Mouse (Mus musculus) forebrain, embryonic 15.5 days (tissue): ENCODE measurements around the gene Abcf1. TPM values are rescaled to one million over a fixed set of nuclear protein-coding genes. Genes with fewer than 3 reads are reported as not detected.

Experiments used
- ATAC-seq: fragments of 200-750 bp; cut with Nextera tagmentation; replicated peaks from 2 replicates; pipeline ENCODE4 v1.8.0; 2017; ENCODE audit warnings: mild to moderate bottlenecking, moderate TSS enrichment, moderate library complexity
- H3K27ac ChIP-seq: fragments of 300-500 bp; sonication (generic); replicated peaks from 2 replicates; pipeline ENCODE4 v1.5.1; 2015; ENCODE audit warnings: mild to moderate bottlenecking, inconsistent platforms
- H3K27me3 ChIP-seq: fragments of 300-500 bp; sonication (generic); 2 replicates; pipeline ENCODE4 v1.6.1; 2015; ENCODE audit warnings: inconsistent platforms
- H3K36me3 ChIP-seq: fragments of 300-500 bp; sonication (generic); 2 replicates; pipeline ENCODE4 v1.6.1; 2015; ENCODE audit warnings: mild to moderate bottlenecking, inconsistent platforms
- H3K4me1 ChIP-seq: fragments of 300-500 bp; sonication (generic); 2 replicates; pipeline ENCODE4 v1.6.1; 2015; ENCODE audit warnings: inconsistent platforms
- H3K4me2 ChIP-seq: fragments of 300-500 bp; sonication (generic); replicated peaks from 2 replicates; pipeline ENCODE4 v1.6.1; 2015; ENCODE audit warnings: mild to moderate bottlenecking, inconsistent platforms
- H3K4me3 ChIP-seq: fragments of 300-500 bp; sonication (generic); 2 replicates; pipeline ENCODE4 v1.5.1; 2015; ENCODE audit warnings: mild to moderate bottlenecking, inconsistent platforms
- H3K9ac ChIP-seq: fragments of 300-500 bp; sonication (generic); replicated peaks from 2 replicates; pipeline ENCODE4 v1.6.1; 2015; ENCODE audit warnings: mild to moderate bottlenecking, inconsistent platforms
- H3K9me3 ChIP-seq: fragments of 300-500 bp; sonication (generic); 2 replicates; pipeline ENCODE4 v1.6.1; 2016; ENCODE audit warnings: inconsistent platforms
- WGBS: fragments of 180-500 bp; shearing (Covaris S2); methylation state at CpG from one replicate; pipeline ENCODE4 v1.1.7; 2015; ENCODE audit warnings: mixed read lengths; 5-methylcytosine and 5-hydroxymethylcytosine counted together
- microRNA counts: library from miRNA; unstranded; fragments of <30 nt; microRNA quantifications from one replicate; lab custom pipeline; 2016
- microRNA-seq: library from miRNA; unstranded; fragments of <30 nt; microRNA quantifications from one replicate; pipeline ENCODE4, GENCODE M21; 2016
- polyA plus RNA-seq: library from polyadenylated mRNA; unstranded; fragments of >200 nt; fragmentation: Nextera tagmentation; extraction: Ambion mirVana; gene quantifications from 2 replicates; pipeline ENCODE4 v1.2.1, GENCODE M21; 2015

Abcf1 gene
- polyA plus RNA-seq, 1 experiment from 2014 or later = 88.3 TPM

DNA sequence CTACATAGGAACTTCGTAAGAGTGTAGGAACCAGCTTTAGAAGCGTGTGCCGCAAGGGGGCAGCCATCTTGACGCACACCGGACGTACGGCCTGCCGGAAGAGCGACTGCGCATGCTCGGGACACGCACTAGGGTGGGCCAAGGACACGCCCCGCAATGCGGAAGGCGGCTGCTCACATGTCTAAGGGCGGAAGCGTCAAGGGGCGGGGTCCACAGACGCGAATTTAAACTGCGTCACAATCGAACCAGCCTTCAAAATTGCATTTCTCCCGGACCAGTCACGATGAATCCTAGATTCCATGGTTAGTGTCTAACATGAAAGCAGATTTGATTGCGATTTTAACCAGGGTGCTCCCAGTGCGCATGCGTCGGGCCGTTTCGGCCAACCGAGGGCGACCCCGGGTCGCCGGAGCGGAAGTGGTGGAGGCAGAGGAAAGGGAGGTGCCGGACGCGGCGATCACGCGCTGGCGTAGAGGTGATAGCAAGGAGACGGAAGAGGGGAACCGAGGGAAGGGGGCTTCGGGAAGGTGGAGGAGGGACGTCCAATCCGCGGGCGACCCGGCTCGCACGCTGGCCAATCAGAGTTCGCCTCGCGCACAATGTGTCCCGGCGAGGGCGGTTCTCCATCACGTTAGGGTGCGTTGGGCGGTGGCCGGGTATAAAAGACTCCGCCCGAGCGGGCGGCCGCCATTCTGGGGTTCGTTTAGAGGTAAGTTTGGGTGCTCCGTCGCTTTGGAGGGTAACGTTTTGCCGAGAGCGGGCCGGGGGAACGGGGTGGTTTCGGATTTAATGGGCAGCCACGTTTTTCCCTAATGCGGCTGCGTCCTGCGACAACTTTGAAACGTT is 53.0 kb downstream of the Abcf1 start, which contains the start of the genes Mrps18b and Ppp1r10:
Gene Mrps18b, minus strand, starts transcription at position 93 of the 846 bp plus-strand sequence.
Gene Ppp1r10, plus strand, starts transcription at position 138 of the 846 bp plus-strand sequence.
- ATAC-seq = peak; percentile 95
- H3K36me3 ChIP-seq = peaks cover 7% of the 10 kb centered on the region; the same call in 1 of the 2 replicates
- H3K4me1 ChIP-seq = peaks cover 37% of the 10 kb centered on the region
- under 1% methylated on average over 83 of the region's 83 CpGs for WGBS
- peak within 1 kb of the TSS; percentile 92 for H3K9ac ChIP-seq
- peak within 1 kb of the TSS; percentile 77 for H3K4me3 ChIP-seq
- H3K4me2 ChIP-seq = peak within 1 kb of the TSS; percentile 82
- H3K27me3 ChIP-seq = no peaks in the 10 kb centered on the region
- peak within 1 kb of the TSS; percentile 99 for H3K27ac ChIP-seq
- no peaks in the 10 kb centered on the region for H3K9me3 ChIP-seq

DNA sequence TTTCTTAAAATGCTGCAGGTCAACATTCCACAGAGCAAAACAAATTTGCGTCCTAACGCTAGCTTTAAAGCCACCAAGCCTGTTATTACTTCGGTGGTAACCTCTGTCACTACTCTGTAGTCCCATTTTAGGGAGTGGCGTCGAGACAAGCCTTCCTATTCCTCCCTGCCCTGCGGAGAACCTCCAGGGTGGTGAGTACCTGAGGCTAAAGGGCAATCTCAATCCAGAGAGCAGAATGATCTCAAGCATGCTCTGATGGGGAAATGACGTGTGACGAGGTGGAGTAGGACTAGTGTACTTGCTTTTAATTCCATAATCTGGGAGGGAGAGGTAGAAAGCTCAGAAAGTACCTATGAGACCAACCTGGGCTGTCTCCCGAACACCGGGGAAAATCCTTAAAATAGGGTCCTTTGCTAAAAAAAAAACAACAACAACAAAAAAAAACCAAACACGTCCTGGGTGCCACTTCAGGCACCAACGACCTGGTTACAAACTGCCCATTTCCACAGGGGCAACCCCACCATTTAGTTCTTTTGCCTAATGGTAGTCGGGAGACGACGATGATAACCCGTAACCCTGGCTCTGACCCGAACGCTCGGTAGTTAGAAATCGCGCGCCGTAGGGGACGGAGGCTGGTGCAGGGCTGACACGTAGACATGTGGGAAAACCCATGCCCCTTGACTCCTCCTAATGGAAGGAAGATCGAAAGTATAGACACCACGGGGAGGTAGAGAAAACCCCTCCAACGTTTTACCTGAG is 53.8 kb downstream of the Abcf1 start:
- H3K9me3 ChIP-seq = no peaks in the 10 kb centered on the region
- H3K9ac ChIP-seq = peak overlapping the region; percentile 92
- peak overlapping the region; percentile 66 for H3K4me2 ChIP-seq
- WGBS = 4% methylated on average over 28 of the region's 28 CpGs
- H3K4me1 ChIP-seq = peaks cover 29% of the 10 kb centered on the region
- H3K27ac ChIP-seq = peak overlapping the region; percentile 99
- no peak; the same call in 1 of the 2 replicates for ATAC-seq
- H3K4me3 ChIP-seq = peak overlapping the region; percentile 77
- no peaks in the 10 kb centered on the region for H3K27me3 ChIP-seq
- peaks cover 7% of the 10 kb centered on the region; the same call in 1 of the 2 replicates for H3K36me3 ChIP-seq

DNA sequence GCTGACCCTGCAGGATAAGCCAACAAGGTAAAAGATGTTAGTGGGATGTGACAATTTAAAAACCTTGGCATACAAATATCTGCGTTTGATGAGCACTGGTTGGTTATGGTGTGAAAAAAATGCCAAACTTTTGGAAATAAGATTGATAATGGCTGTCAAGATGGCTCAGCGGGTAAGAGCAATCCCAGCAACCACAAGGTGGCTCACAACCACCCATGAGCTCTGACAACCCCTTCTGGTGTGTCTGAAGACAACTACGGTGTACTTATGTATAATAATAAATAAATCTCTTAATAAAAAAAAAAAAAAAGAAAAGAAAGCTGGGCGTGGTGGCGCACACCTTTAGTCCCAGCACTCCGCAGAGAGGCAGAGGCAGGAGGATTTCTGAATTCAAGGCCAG is 54.6 kb downstream of the Abcf1 start:
- 87% methylated on average over 6 of the region's 6 CpGs for WGBS
- Histone ChIP-seq H3K9ac (no peak overlapping the region), H3K36me3 (peaks cover 7% of the 10 kb centered on the region; the same call in 1 of the 2 replicates), H3K27me3 (no peaks in the 10 kb centered on the region), H3K4me3 (peak overlapping the region; percentile 77; the same call in 1 of the 2 replicates), H3K9me3 (no peaks in the 10 kb centered on the region), H3K27ac (no peak overlapping the region), H3K4me1 (peaks cover 24% of the 10 kb centered on the region), H3K4me2 (peak overlapping the region; percentile 66)
- no peak for ATAC-seq

DNA sequence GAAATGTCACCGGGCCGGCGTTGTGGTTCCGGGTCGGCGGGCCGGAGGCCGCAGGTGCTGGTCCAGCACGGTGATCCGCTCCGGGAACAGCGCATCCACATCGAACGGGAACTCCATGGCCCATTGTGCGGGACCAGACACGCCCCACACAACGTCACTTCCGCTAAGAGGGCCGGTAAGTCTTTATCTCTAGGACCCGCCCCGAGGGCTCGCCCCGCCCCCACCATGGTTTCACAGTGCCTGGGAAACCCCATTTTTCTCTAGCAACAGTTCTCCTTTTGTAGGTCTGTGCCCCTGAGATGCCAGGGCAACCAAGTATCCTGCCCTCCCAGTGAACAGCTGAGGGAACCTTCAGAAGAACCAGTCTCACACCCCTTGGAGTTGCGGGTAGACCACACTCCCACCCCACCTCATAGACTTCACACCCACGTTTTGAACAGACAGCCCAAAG is 59.6 kb downstream of the Abcf1 start, which contains the start of gene Atat1:
Gene Atat1, minus strand, starts transcription at position 157 of the 451 bp plus-strand sequence.
- no peaks in the 10 kb centered on the region for H3K27me3 ChIP-seq

DNA sequence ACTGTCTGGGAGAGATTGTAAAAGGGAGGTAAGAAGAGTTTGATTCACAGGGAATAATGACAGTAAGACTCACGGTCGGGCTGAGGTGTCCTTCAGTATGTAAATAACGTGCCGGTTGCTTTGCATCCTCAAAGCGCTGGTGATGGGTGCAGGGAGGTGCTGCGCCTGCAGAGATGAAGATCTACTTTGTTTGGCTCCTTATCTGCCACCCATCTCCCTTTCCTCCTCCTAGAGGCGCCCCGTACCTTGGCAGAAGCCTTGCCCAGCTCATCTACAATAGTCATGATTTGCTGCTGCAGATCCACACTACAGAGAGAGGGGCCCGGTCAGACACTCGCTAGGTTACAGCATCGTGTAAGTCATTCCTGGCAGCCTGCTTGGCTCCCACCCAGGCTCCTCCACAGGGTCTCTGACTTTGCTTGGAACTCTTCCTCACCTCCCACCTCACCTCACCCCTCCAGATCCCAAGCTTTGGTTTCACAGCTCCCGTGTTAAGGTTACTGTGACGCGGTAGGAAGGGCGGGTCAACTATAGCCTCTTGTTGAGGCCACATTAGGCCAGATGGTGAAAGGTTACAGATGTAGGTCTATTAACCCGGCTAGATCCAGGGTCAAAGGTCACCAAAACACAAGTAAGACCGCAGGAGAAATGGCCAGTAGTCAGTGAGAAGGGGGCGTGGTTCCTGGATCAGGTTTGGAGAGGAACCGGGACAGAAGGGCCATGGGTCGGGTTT is 60.2 kb downstream of the Abcf1 start:
- Histone ChIP-seq H3K9me3 (no peaks in the 10 kb centered on the region), H3K4me3 (peak overlapping the region; percentile 89), H3K27me3 (no peaks in the 10 kb centered on the region), H3K36me3 (peaks cover 40% of the 10 kb centered on the region), H3K4me1 (peaks cover 34% of the 10 kb centered on the region), H3K4me2 (peak overlapping the region; percentile 76), H3K9ac (peak overlapping the region; percentile 92), H3K27ac (peak overlapping the region; percentile 89)
- 24% methylated on average over 20 of the region's 20 CpGs for WGBS
- ATAC-seq = peak; percentile 31

More for the DNA sequence above, 59.6 kb downstream of the Abcf1 start, which contains the start of gene Atat1:
- Histone ChIP-seq H3K9ac (peak within 1 kb of the TSS; percentile 92), H3K4me2 (peak within 1 kb of the TSS; percentile 76), H3K4me3 (peak within 1 kb of the TSS; percentile 89), H3K36me3 (peaks cover 35% of the 10 kb centered on the region), H3K9me3 (no peaks in the 10 kb centered on the region), H3K27ac (peak within 1 kb of the TSS; percentile 89), H3K4me1 (peaks cover 39% of the 10 kb centered on the region)
- peak; percentile 91 for ATAC-seq
- WGBS = 3% methylated on average over 25 of the region's 25 CpGs

DNA sequence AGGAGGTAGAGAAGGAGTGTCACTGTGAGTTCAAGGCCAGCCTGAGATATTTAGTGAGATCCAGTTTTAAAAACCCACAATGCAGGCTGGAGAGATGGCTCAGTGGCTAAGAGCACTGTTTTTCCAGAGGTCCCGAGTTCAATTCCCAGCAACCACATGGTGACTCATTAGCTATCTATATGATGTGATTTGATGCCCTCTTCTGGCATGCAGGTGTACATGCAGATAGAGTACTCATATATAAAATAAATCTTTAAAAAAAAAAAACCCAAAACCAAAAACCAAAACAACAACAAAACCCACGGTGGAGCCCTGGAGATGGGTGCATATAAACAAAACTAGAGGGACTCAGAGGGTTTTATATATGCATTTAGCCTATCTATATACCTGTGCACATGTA is 62.0 kb downstream of the Abcf1 start:
- no peak for ATAC-seq
- WGBS = 86% methylated on average over 2 of the region's 2 CpGs
- H3K9me3 ChIP-seq = no peaks in the 10 kb centered on the region
- peaks cover 34% of the 10 kb centered on the region for H3K4me1 ChIP-seq
- 0 out of 2 replicates have a peak overlapping the region, but pooled peaks have one; percentile 76 for H3K4me2 ChIP-seq
- H3K9ac ChIP-seq = no peak overlapping the region
- peaks cover 52% of the 10 kb centered on the region for H3K36me3 ChIP-seq
- no peak overlapping the region for H3K27ac ChIP-seq
- H3K27me3 ChIP-seq = no peaks in the 10 kb centered on the region
- no peak overlapping the region for H3K4me3 ChIP-seq

MicroRNAs encoded within 50 kb of the gene (microRNA counts, 519-probe panel; counts per million panel counts)
- microRNA mmu-miR-1894-3p (lab: Ali Mortazavi, UCI) (520 counts per million, percentile 2 among the panel's probes with 10 or more counts), microRNA mmu-miR-1894-5p (lab: Ali Mortazavi, UCI) (1,635 counts per million, percentile 10 among the panel's probes with 10 or more counts), microRNA mmu-miR-877 (lab: Ali Mortazavi, UCI) (1,996 counts per million, percentile 24 among the panel's probes with 10 or more counts)

Small RNAs within 50 kb of the gene (microRNA-seq; reads per million reads assigned to microRNA genes)
- gene Mir1894 (not detected), gene Mir877 (83.7 reads per million, percentile 50 among the genes with 10 or more reads in this experiment)

Other genes starting within 250 kb of the Abcf1 start
- gene Ier3, start 148.1 kb downstream of the Abcf1 start, polyA plus RNA-seq = 7.3 and 8.1 TPM in 2 replicates
- 68.3 and 75.1 TPM in 2 replicates for gene Flot1, start 146.5 kb downstream of the Abcf1 start, polyA plus RNA-seq
- gene Tubb5, start 131.5 kb downstream of the Abcf1 start, polyA plus RNA-seq = 1,924 and 1,932 TPM in 2 replicates
- 11.7 TPM in 2 replicates for gene Mdc1, start 128.2 kb downstream of the Abcf1 start, polyA plus RNA-seq
- 24.5 and 28.3 TPM in 2 replicates for gene Nrm, start 108.4 kb downstream of the Abcf1 start, polyA plus RNA-seq
- 20.8 and 21.9 TPM in 2 replicates for gene Ppp1r18, start 104.2 kb downstream of the Abcf1 start, polyA plus RNA-seq
- gene Dhx16, start 89.9 kb downstream of the Abcf1 start, polyA plus RNA-seq = 36.3 and 38.0 TPM in 2 replicates
- 37.9 and 41.5 TPM in 2 replicates for gene 2310061I04Rik, start 72.3 kb downstream of the Abcf1 start, polyA plus RNA-seq
- 421 and 435 TPM in 2 replicates for gene Atat1, start 59.7 kb downstream of the Abcf1 start, polyA plus RNA-seq
- gene Mrps18b, start 53.4 kb downstream of the Abcf1 start, polyA plus RNA-seq = 53.1 and 54.1 TPM in 2 replicates
- 51.5 and 53.9 TPM in 2 replicates for gene Ppp1r10, start 53.3 kb downstream of the Abcf1 start, polyA plus RNA-seq
- 57.0 and 59.2 TPM in 2 replicates for gene Gnl1, start 10.1 kb upstream of the Abcf1 start, polyA plus RNA-seq
- 76.8 and 92.2 TPM in 2 replicates for gene Prr3, start 10.5 kb upstream of the Abcf1 start, polyA plus RNA-seq
- gene H2-T24, start 50.8 kb upstream of the Abcf1 start, polyA plus RNA-seq = 5.4 and 5.8 TPM in 2 replicates
- gene H2-T23, start 63.1 kb upstream of the Abcf1 start, polyA plus RNA-seq = 6.9 and 7.0 TPM in 2 replicates
- gene H2-T22, start 73.0 kb upstream of the Abcf1 start, polyA plus RNA-seq = 5.8 and 5.9 TPM in 2 replicates
- gene Gm6034, start 73.2 kb upstream of the Abcf1 start, polyA plus RNA-seq = not detected in 2 replicates
- gene Gm11127, start 88.6 kb upstream of the Abcf1 start, polyA plus RNA-seq = not detected in 2 replicates
- gene Gm19684, start 151.9 kb upstream of the Abcf1 start, polyA plus RNA-seq = not detected in 2 replicates
- gene Gm7030, start 159.7 kb upstream of the Abcf1 start, polyA plus RNA-seq = not detected in 2 replicates
- not detected in 2 replicates for gene Gm8909, start 198.8 kb upstream of the Abcf1 start, polyA plus RNA-seq
- not detected in 2 replicates for gene H2-T3, start 220.5 kb upstream of the Abcf1 start, polyA plus RNA-seq